Mouse (Mus musculus): ENCODE measurements around the gene Plin2. TPM values are rescaled to one million over a fixed set of nuclear protein-coding genes. Genes with fewer than 3 reads are reported as not detected.
"Not testable (repeated sequence)": the region's sequence is repeated elsewhere in the genome, so short reads cannot be mapped to it uniquely, and the experiment has no call there.

The Plin2 gene
- polyA plus RNA-seq, 1 experiment from 2014 or later = 66.2 TPM

GRCm38 (mm10) chr4:86668290-86669000, 1.4 kb downstream of the Plin2 start:
- Histone ChIP-seq H3K27ac (replicated peaks; ENCODE audit: low read depth, low read length) (no peak overlapping the region), H3K4me3 (ENCODE audit: low read depth, low read length) (peak overlapping the region; percentile 53), H3K4me2 (ENCODE audit: low read depth, low read length) (peak overlapping the region; percentile 58), H3K4me1 (ENCODE audit: control insufficient read depth, insufficient read depth, low read length) (peaks cover 7% of the 10 kb centered on the region), H3K9me3 (ENCODE audit: control insufficient read depth, low read length) (no peaks in the 10 kb centered on the region), H3K27me3 (replicated peaks; ENCODE audit: control insufficient read depth, insufficient read depth, low read length) (no peaks in the 10 kb centered on the region), H3K9ac (ENCODE audit: low read depth, low read length) (0 out of 2 replicates have a peak overlapping the region, but pooled peaks have one; percentile 71), H3K36me3 (ENCODE audit: control insufficient read depth, insufficient read depth, low read length) (peaks cover 26% of the 10 kb centered on the region)
- DNase-seq (ENCODE audit: low spot score) (no peak), ATAC-seq (ENCODE audit: low read depth) (no peak)
- 94% methylated on average over 14 of the region's 14 CpGs for WGBS

GRCm38 (mm10) chr4:86665596-86665995, 4.3 kb downstream of the Plin2 start:
- Histone ChIP-seq H3K27ac (replicated peaks; ENCODE audit: low read depth, low read length) (no peak overlapping the region), H3K27me3 (replicated peaks; ENCODE audit: control insufficient read depth, insufficient read depth, low read length) (no peaks in the 10 kb centered on the region), H3K9me3 (ENCODE audit: control insufficient read depth, low read length) (no peaks in the 10 kb centered on the region), H3K4me2 (ENCODE audit: low read depth, low read length) (no peak overlapping the region), H3K36me3 (ENCODE audit: control insufficient read depth, insufficient read depth, low read length) (peaks cover 39% of the 10 kb centered on the region), H3K4me3 (ENCODE audit: low read depth, low read length) (no peak overlapping the region), H3K4me1 (ENCODE audit: control insufficient read depth, insufficient read depth, low read length) (peaks cover 7% of the 10 kb centered on the region), H3K9ac (ENCODE audit: low read depth, low read length) (no peak overlapping the region)
- 79% methylated on average over 3 of the region's 3 CpGs for WGBS
- DNase-seq (ENCODE audit: low spot score) (no peak), ATAC-seq (ENCODE audit: low read depth) (no peak)

- no peak overlapping the region for H3K9ac ChIP-seq (ENCODE audit: low read depth, low read length)
- peaks cover 56% of the 10 kb centered on the region for H3K36me3 ChIP-seq (ENCODE audit: control insufficient read depth, insufficient read depth, low read length)
- WGBS = 32% methylated on average over 4 of the region's 4 CpGs
- H3K27me3 ChIP-seq (replicated peaks; ENCODE audit: control insufficient read depth, insufficient read depth, low read length) = no peaks in the 10 kb centered on the region
- no peak overlapping the region for H3K27ac ChIP-seq (replicated peaks; ENCODE audit: low read depth, low read length)
- H3K4me2 ChIP-seq (ENCODE audit: low read depth, low read length) = no peak overlapping the region
- DNase-seq (ENCODE audit: low spot score) (peak; percentile 38), ATAC-seq (ENCODE audit: low read depth) (no peak)
- no peaks in the 10 kb centered on the region for H3K9me3 ChIP-seq (ENCODE audit: control insufficient read depth, low read length)
- no peak overlapping the region for H3K4me3 ChIP-seq (ENCODE audit: low read depth, low read length)
- H3K4me1 ChIP-seq (ENCODE audit: control insufficient read depth, insufficient read depth, low read length) = peaks cover 4% of the 10 kb centered on the region
Measured at GRCm38 (mm10) chr4:86663919-86664318, 5.9 kb downstream of the Plin2 start.

- DNase-seq (ENCODE audit: low spot score) (no peak), ATAC-seq (ENCODE audit: low read depth) (no peak)
- 95% methylated on average over 12 of the region's 12 CpGs for WGBS
- Histone ChIP-seq H3K4me3 (ENCODE audit: low read depth, low read length) (no peak overlapping the region), H3K9ac (ENCODE audit: low read depth, low read length) (no peak overlapping the region), H3K27ac (replicated peaks; ENCODE audit: low read depth, low read length) (no peak overlapping the region), H3K9me3 (ENCODE audit: control insufficient read depth, low read length) (no peaks in the 10 kb centered on the region), H3K36me3 (ENCODE audit: control insufficient read depth, insufficient read depth, low read length) (peaks cover 66% of the 10 kb centered on the region), H3K27me3 (replicated peaks; ENCODE audit: control insufficient read depth, insufficient read depth, low read length) (no peaks in the 10 kb centered on the region), H3K4me1 (ENCODE audit: control insufficient read depth, insufficient read depth, low read length) (no peaks in the 10 kb centered on the region), H3K4me2 (ENCODE audit: low read depth, low read length) (no peak overlapping the region)
Measured at GRCm38 (mm10) chr4:86657176-86657575, 12.7 kb downstream of the Plin2 start.

- not testable (repeated sequence) for H3K4me3 ChIP-seq (ENCODE audit: low read depth, low read length); H3K27ac ChIP-seq (replicated peaks; ENCODE audit: low read depth, low read length); H3K4me1 ChIP-seq (ENCODE audit: control insufficient read depth, insufficient read depth, low read length); H3K27me3 ChIP-seq (replicated peaks; ENCODE audit: control insufficient read depth, insufficient read depth, low read length); DNase-seq (ENCODE audit: low spot score); H3K9me3 ChIP-seq (ENCODE audit: control insufficient read depth, low read length); H3K9ac ChIP-seq (ENCODE audit: low read depth, low read length); H3K4me2 ChIP-seq (ENCODE audit: low read depth, low read length); ATAC-seq (ENCODE audit: low read depth)
- 96% methylated on average over 8 of the region's 8 CpGs for WGBS
- peaks cover 59% of the 10 kb centered on the region for H3K36me3 ChIP-seq (ENCODE audit: control insufficient read depth, insufficient read depth, low read length)
Measured at GRCm38 (mm10) chr4:86656410-86656809, 13.4 kb downstream of the Plin2 start.

- H3K4me3 ChIP-seq (ENCODE audit: low read depth, low read length) = no peak overlapping the region
- WGBS = 68% methylated on average over 10 of the region's 10 CpGs
- DNase-seq (ENCODE audit: low spot score) = no peak
- peaks cover 16% of the 10 kb centered on the region for H3K36me3 ChIP-seq (ENCODE audit: control insufficient read depth, insufficient read depth, low read length)
- H3K27ac ChIP-seq (replicated peaks; ENCODE audit: low read depth, low read length) = no peak overlapping the region
- H3K4me1 ChIP-seq (ENCODE audit: control insufficient read depth, insufficient read depth, low read length) = no peaks in the 10 kb centered on the region
- no peak overlapping the region for H3K9ac ChIP-seq (ENCODE audit: low read depth, low read length)
- no peak for ATAC-seq (ENCODE audit: low read depth)
- no peak overlapping the region for H3K4me2 ChIP-seq (ENCODE audit: low read depth, low read length)
- H3K27me3 ChIP-seq (replicated peaks; ENCODE audit: control insufficient read depth, insufficient read depth, low read length) = no peaks in the 10 kb centered on the region
- H3K9me3 ChIP-seq (ENCODE audit: control insufficient read depth, low read length) = no peaks in the 10 kb centered on the region
Measured at GRCm38 (mm10) chr4:86651686-86652384, 18.0 kb downstream of the Plin2 start.

- H3K36me3 ChIP-seq (ENCODE audit: control insufficient read depth, insufficient read depth, low read length); DNase-seq (ENCODE audit: low spot score); H3K4me2 ChIP-seq (ENCODE audit: low read depth, low read length); H3K4me3 ChIP-seq (ENCODE audit: low read depth, low read length); ATAC-seq (ENCODE audit: low read depth); H3K9ac ChIP-seq (ENCODE audit: low read depth, low read length); H3K27me3 ChIP-seq (replicated peaks; ENCODE audit: control insufficient read depth, insufficient read depth, low read length); H3K4me1 ChIP-seq (ENCODE audit: control insufficient read depth, insufficient read depth, low read length); H3K9me3 ChIP-seq (ENCODE audit: control insufficient read depth, low read length); H3K27ac ChIP-seq (replicated peaks; ENCODE audit: low read depth, low read length): not testable (repeated sequence)
- WGBS = 92% methylated on average over 10 of the region's 13 CpGs
Measured at GRCm38 (mm10) chr4:86648394-86648793, 21.5 kb downstream of the Plin2 start.

GRCm38 (mm10) chr4:86637561-86637960, 32.3 kb downstream of the Plin2 start:
- H3K4me2 ChIP-seq (ENCODE audit: low read depth, low read length); H3K4me1 ChIP-seq (ENCODE audit: control insufficient read depth, insufficient read depth, low read length); H3K4me3 ChIP-seq (ENCODE audit: low read depth, low read length); H3K36me3 ChIP-seq (ENCODE audit: control insufficient read depth, insufficient read depth, low read length); DNase-seq (ENCODE audit: low spot score); H3K9ac ChIP-seq (ENCODE audit: low read depth, low read length); ATAC-seq (ENCODE audit: low read depth); H3K27me3 ChIP-seq (replicated peaks; ENCODE audit: control insufficient read depth, insufficient read depth, low read length); H3K27ac ChIP-seq (replicated peaks; ENCODE audit: low read depth, low read length); H3K9me3 ChIP-seq (ENCODE audit: control insufficient read depth, low read length): not testable (repeated sequence)
- 93% methylated on average over 9 of the region's 9 CpGs for WGBS

- not testable (repeated sequence) for H3K4me1 ChIP-seq (ENCODE audit: control insufficient read depth, insufficient read depth, low read length); DNase-seq (ENCODE audit: low spot score); H3K9ac ChIP-seq (ENCODE audit: low read depth, low read length); H3K36me3 ChIP-seq (ENCODE audit: control insufficient read depth, insufficient read depth, low read length); H3K27me3 ChIP-seq (replicated peaks; ENCODE audit: control insufficient read depth, insufficient read depth, low read length); ATAC-seq (ENCODE audit: low read depth); H3K27ac ChIP-seq (replicated peaks; ENCODE audit: low read depth, low read length); H3K4me3 ChIP-seq (ENCODE audit: low read depth, low read length); H3K4me2 ChIP-seq (ENCODE audit: low read depth, low read length); H3K9me3 ChIP-seq (ENCODE audit: control insufficient read depth, low read length)
Measured at GRCm38 (mm10) chr4:86634873-86635272, 35.0 kb downstream of the Plin2 start.

All from embryonic facial prominence, embryonic 14.5 days (tissue).